Mouse (Mus musculus) liver, embryonic 14.5 days (tissue): ENCODE measurements around the gene Dcaf4. TPM values are rescaled to one million over a fixed set of nuclear protein-coding genes. Genes with fewer than 3 reads are reported as not detected.

Source experiments
- ATAC-seq: fragments of 200-750 bp; cut with Nextera tagmentation; 2 replicates; pipeline ENCODE4 v1.8.0; 2017; ENCODE audit warnings: moderate number of reproducible peaks, mild to moderate bottlenecking, moderate library complexity; ENCODE audit not compliant: insufficient read depth
- DNase-seq, 3 experiments: peaks; one replicate each; pipeline ENCODE4 v3.0.0-alpha.2; 2012 to 2013; ENCODE audit warnings: low read depth in 3 of 3, low spot score in 3 of 3
- H3K27ac ChIP-seq: fragments of 300-500 bp; sonication (generic); 2 replicates; pipeline ENCODE4 v1.5.1; 2014; ENCODE audit warnings: moderate library complexity, mild to moderate bottlenecking, control low read depth, inconsistent platforms
- H3K27me3 ChIP-seq: fragments of 300-500 bp; sonication (generic); 2 replicates; pipeline ENCODE4 v1.6.1; 2014; ENCODE audit warnings: mild to moderate bottlenecking, low read length, moderate library complexity; ENCODE audit not compliant: control insufficient read depth, insufficient read depth
- H3K36me3 ChIP-seq: fragments of 300-500 bp; sonication (generic); replicated peaks from 2 replicates; pipeline ENCODE4 v1.6.1; 2014; ENCODE audit warnings: low read depth; ENCODE audit not compliant: control insufficient read depth, insufficient read depth
- H3K4me1 ChIP-seq, 2 experiments: fragments of 200-500 bp in 1 of 2; fragments of 300-500 bp in 1 of 2; sonication (generic) in 1 of 2; replicated peaks; 2 replicates each; pipeline ENCODE4 v1.6.1; 2012 to 2014; ENCODE audit warnings: antibody characterized with exemption in 1 of 2, inconsistent platforms in 1 of 2, low read length in 1 of 2; ENCODE audit not compliant: control insufficient read depth in 2 of 2, insufficient read depth in 2 of 2
- H3K4me2 ChIP-seq: fragments of 300-500 bp; sonication (generic); 2 replicates; pipeline ENCODE4 v1.6.1; 2014; ENCODE audit warnings: low read depth, mild to moderate bottlenecking, control low read depth, moderate library complexity
- H3K4me3 ChIP-seq, 2 experiments: fragments of 200-500 bp in 1 of 2; fragments of 300-500 bp in 1 of 2; sonication (generic) in 1 of 2; 2 replicates each; pipeline ENCODE4 v1.5.1; 2012 to 2014; ENCODE audit warnings: low read depth in 2 of 2, low read length in 2 of 2, mild to moderate bottlenecking in 2 of 2, control low read depth in 1 of 2, inconsistent platforms in 1 of 2, moderate library complexity in 1 of 2; ENCODE audit not compliant: insufficient read depth in 1 of 2
- H3K9ac ChIP-seq: fragments of 300-500 bp; sonication (generic); replicated peaks from 2 replicates; pipeline ENCODE4 v1.6.1; 2014; ENCODE audit warnings: mild to moderate bottlenecking, control low read depth, moderate library complexity
- H3K9me3 ChIP-seq: fragments of 300-500 bp; sonication (generic); 2 replicates; pipeline ENCODE4 v1.6.1; 2016; ENCODE audit warnings: low read length, mixed read lengths; ENCODE audit not compliant: control insufficient read depth
- CTCF ChIP-seq: IDR thresholded peaks from 2 replicates; pipeline ENCODE4 v1.5.1; 2016; ENCODE audit warnings: antibody characterized with exemption, low read depth, control low read depth
- EP300 ChIP-seq: IDR thresholded peaks from 2 replicates; pipeline ENCODE4 v1.6.1; 2016; ENCODE audit warnings: antibody characterized with exemption, low read depth
- WGBS: fragments of 180-500 bp; shearing (Covaris S2); extraction: QIAGEN DNeasy Blood & Tissue Kit; methylation state at CpG from one replicate; pipeline ENCODE4 v1.1.7; 2014; ENCODE audit not compliant: insufficient replicate concordance; 5-methylcytosine and 5-hydroxymethylcytosine counted together
- polyA plus RNA-seq, 2 experiments: library from polyadenylated mRNA; depleted of rRNA in 1 of 2; stranded (reverse) in 1 of 2; unstranded in 1 of 2; fragments of >200 nt; fragmentation: Nextera tagmentation in 1 of 2; extraction: Ambion mirVana in 1 of 2; gene quantifications; 2 replicates each; pipeline versions ENCODE4 v1.2.1 to v1.2.3; 2012 to 2014

Dcaf4 gene
- polyA plus RNA-seq, 2 experiments = 9.5 to 9.8 TPM

- Histone ChIP-seq H3K9me3 (no peaks in the 10 kb centered on the region), H3K4me1 (peaks cover 0 to 2% of the 10 kb centered on the region in 2 experiments; a peak in 1 of 4 replicates), H3K4me3 (no peak overlapping the region), H3K27ac (no peak overlapping the region), H3K9ac (no peak overlapping the region), H3K4me2 (0 out of 2 replicates have a peak overlapping the region, but pooled peaks have one; percentile 15), H3K27me3 (no peaks in the 10 kb centered on the region), H3K36me3 (no peaks in the 10 kb centered on the region)
- WGBS = 7% methylated on average over 9 of the region's 9 CpGs
- peak in 1 of 3 experiments; percentile 55 for DNase-seq
- TF ChIP-seq CTCF = peak; percentile 83
- TF ChIP-seq EP300 = no peak
- no peak for ATAC-seq
Observed at GRCm38 (mm10) chr12:83502190-83502589, 18.1 kb upstream of the Dcaf4 start.

- Histone ChIP-seq H3K4me1 (peaks cover 0 to 2% of the 10 kb centered on the region in 2 experiments; a peak in 1 of 4 replicates), H3K27me3 (no peaks in the 10 kb centered on the region), H3K4me2 (no peak overlapping the region), H3K36me3 (no peaks in the 10 kb centered on the region), H3K4me3 (no peak overlapping the region), H3K27ac (no peak overlapping the region), H3K9me3 (no peaks in the 10 kb centered on the region), H3K9ac (no peak overlapping the region)
- ATAC-seq (no peak), DNase-seq (no peak)
- no peak for TF ChIP-seq CTCF
- no peak for TF ChIP-seq EP300
- WGBS = 69% methylated on average over 10 of the region's 10 CpGs
Observed at GRCm38 (mm10) chr12:83506543-83506942, 13.7 kb upstream of the Dcaf4 start.

GRCm38 (mm10) chr12:83510586-83510985 is 9.7 kb upstream of the Dcaf4 start:
- Histone ChIP-seq H3K4me2 (no peak overlapping the region), H3K36me3 (no peaks in the 10 kb centered on the region), H3K9me3 (no peaks in the 10 kb centered on the region), H3K27me3 (no peaks in the 10 kb centered on the region; the same call in 1 of the 2 replicates), H3K4me1 (peaks cover 0 to 7% of the 10 kb centered on the region in 2 experiments; a peak in 1 of 4 replicates), H3K27ac (no peak overlapping the region), H3K4me3 (no peak overlapping the region), H3K9ac (no peak overlapping the region)
- 63% methylated on average over 5 of the region's 5 CpGs for WGBS
- TF ChIP-seq CTCF = no peak
- TF ChIP-seq EP300 = no peak
- ATAC-seq = no peak
- DNase-seq = no peak

DNA sequence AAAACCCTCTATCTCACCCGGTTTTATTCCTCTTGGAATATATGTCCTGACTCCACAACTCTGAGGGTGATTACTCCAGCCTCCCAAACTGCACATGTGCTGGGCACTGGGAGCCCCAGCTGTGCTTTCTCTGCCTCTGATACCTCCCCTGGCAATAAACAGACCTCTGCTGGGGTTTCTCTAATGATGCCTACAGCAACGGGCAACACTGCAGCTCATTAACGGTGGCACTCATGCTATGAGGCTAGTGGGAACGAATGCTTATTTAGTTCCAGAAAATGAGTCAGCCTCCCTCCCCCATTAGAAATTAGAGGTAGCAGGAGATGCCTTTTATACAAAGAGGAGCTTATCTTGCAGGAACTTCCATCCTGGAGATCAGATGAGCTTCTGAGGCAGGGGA is 7.5 kb upstream of the Dcaf4 start:
- DNase-seq (no peak), ATAC-seq (no peak)
- Histone ChIP-seq H3K4me3 (no peak overlapping the region), H3K4me2 (no peak overlapping the region), H3K36me3 (no peaks in the 10 kb centered on the region), H3K9ac (no peak overlapping the region), H3K9me3 (no peaks in the 10 kb centered on the region), H3K4me1 (peaks cover 9 to 20% of the 10 kb centered on the region in 2 experiments; a peak in 3 of 4 replicates), H3K27ac (no peak overlapping the region), H3K27me3 (no peaks in the 10 kb centered on the region; the same call in 1 of the 2 replicates)
- WGBS = 29% methylated on average over 4 of the region's 4 CpGs
- no peak for TF ChIP-seq EP300

- no peaks in the 10 kb centered on the region; the same call in 1 of the 2 replicates for H3K27me3 ChIP-seq
- no peaks in the 10 kb centered on the region for H3K36me3 ChIP-seq
- no peak for ATAC-seq
- H3K9ac ChIP-seq = no peak overlapping the region
- DNase-seq = no peak
- 32% methylated on average over 5 of the region's 5 CpGs for WGBS
- no peaks in the 10 kb centered on the region for H3K9me3 ChIP-seq
- no peak overlapping the region for H3K4me3 ChIP-seq
- no peak overlapping the region for H3K4me2 ChIP-seq
- TF ChIP-seq CTCF (no peak), EP300 (no peak)
- H3K4me1 ChIP-seq = peaks cover 10 to 21% of the 10 kb centered on the region in 2 experiments; a peak in 3 of 4 replicates
- no peak overlapping the region for H3K27ac ChIP-seq
Observed at GRCm38 (mm10) chr12:83513185-83513584, 7.1 kb upstream of the Dcaf4 start.
